Mouse (Mus musculus): ENCODE measurements around the gene Itgam.

DNA sequence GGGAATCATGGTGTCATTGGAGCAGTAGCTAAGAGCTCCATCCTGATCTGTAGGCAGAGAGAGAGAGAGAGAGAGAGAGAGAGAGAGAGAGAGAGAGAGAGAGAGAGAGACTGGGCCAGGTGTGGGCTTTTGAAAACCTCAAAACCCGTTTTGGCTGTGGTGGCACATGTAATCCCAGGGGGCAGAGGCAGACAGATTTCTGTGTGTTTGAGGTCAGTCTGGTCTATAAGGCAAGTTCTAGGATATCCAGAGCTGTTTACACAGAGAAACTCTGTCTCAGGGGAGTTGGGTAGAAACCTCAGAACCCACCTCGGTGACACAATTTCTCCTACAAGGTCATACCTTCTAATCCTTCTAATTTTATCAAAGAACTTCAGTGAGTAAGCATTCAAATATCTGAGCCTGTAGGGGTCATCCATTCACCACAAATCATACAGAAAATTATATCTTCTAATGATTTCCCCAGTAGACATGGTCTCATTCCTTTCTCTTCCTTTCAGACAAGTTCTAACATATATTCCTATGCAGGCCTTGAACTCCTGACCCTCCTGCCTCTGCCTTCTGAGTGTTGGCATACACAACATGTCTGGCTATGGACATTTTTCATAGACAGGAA is 38.4 kb downstream of the Itgam start:
- TF ChIP-seq CTCF (IDR thresholded peaks at IDR 0.05; ENCODE audit: low read depth, low read length) (no peak), POLR2A (IDR thresholded peaks at IDR 0.05; ENCODE audit: extremely low read depth, insufficient read depth, low read length) (no peak)
